27 mouse cellular contexts compared by ENCODE assay signal in genomic region chr12:74474741-74475140, GRCm38 (mm10).
"Had no signal": no experiment of that assay in that cellular context is flagged by ENCODE, and none has a peak within 500 bp of the region (broad histone marks: within the 10 kb centered on the region; RNA-seq: fewer than 3 reads in every experiment).

No protein-coding gene starts in this region.

- H3K27ac ChIP-seq: embryonic facial prominence, embryonic 10.5 days; embryonic facial prominence, embryonic 12.5 days; embryonic facial prominence, embryonic 13.5 days; embryonic facial prominence, embryonic 15.5 days; forebrain, embryonic 10.5 days; forebrain, embryonic 12.5 days; forebrain, embryonic 13.5 days; forebrain, embryonic 15.5 days; gastrocnemius, adult 2 months; heart, embryonic 10.5 days had no signal

- H3K36me3 ChIP-seq: embryonic facial prominence, embryonic 10.5 days; embryonic facial prominence, embryonic 12.5 days; embryonic facial prominence, embryonic 13.5 days; embryonic facial prominence, embryonic 15.5 days; forebrain, embryonic 10.5 days; forebrain, embryonic 12.5 days; forebrain, embryonic 15.5 days; heart, embryonic 10.5 days had no signal

- H3K4me1 ChIP-seq: embryonic facial prominence, embryonic 10.5 days; embryonic facial prominence, embryonic 12.5 days; forebrain, embryonic 10.5 days; forebrain, embryonic 12.5 days; forebrain, embryonic 13.5 days; forebrain, embryonic 15.5 days; heart, embryonic 10.5 days had no signal

- DNase-seq: cerebellum, adult 2 months; cerebellum, adult 8-10 months; cerebellum, adult 9-10 months; cerebellum, adult 9-11 months; cerebellum, postnatal 10 days; cerebellum, postnatal 14 days; cerebellum, postnatal 25 days; cerebellum, postnatal 36 days; embryo, embryonic 11 days; forebrain, postnatal 0 days; gastrocnemius, adult 2 months; gastrocnemius, postnatal 10 days; gastrocnemius, postnatal 14 days; gastrocnemius, postnatal 25 days; gastrocnemius, postnatal 36 days; heart, adult 11 months; heart, adult 18-20 months had no signal

- H3K27me3 ChIP-seq: embryonic facial prominence, embryonic 12.5 days; embryonic facial prominence, embryonic 13.5 days; embryonic facial prominence, embryonic 15.5 days; forebrain, embryonic 12.5 days; forebrain, embryonic 13.5 days; forebrain, embryonic 15.5 days had no signal

- H3K9ac ChIP-seq: embryonic facial prominence, embryonic 12.5 days; embryonic facial prominence, embryonic 13.5 days; embryonic facial prominence, embryonic 15.5 days; forebrain, embryonic 12.5 days; forebrain, embryonic 13.5 days; forebrain, embryonic 15.5 days; forebrain, postnatal 0 days had no signal

- H3K4me3 ChIP-seq: embryonic facial prominence, embryonic 10.5 days; embryonic facial prominence, embryonic 12.5 days; embryonic facial prominence, embryonic 13.5 days; embryonic facial prominence, embryonic 15.5 days; erythroblast, embryonic 14.5 days; forebrain, embryonic 10.5 days; forebrain, embryonic 12.5 days; forebrain, embryonic 13.5 days; forebrain, embryonic 15.5 days; gastrocnemius, adult 2 months; heart, embryonic 10.5 days had no signal
